Mouse (Mus musculus): ENCODE results near the gene Lgals3. TPM values are rescaled to one million over a fixed set of nuclear protein-coding genes. Genes with fewer than 3 reads are reported as not detected.

Gene Lgals3
- polyA plus RNA-seq, 1 experiment from 2014 or later = 1.9 TPM

GRCm38 (mm10) chr14:47432987-47433386 lies 65.4 kb downstream of the Lgals3 start:
- Histone ChIP-seq H3K9me3 (replicated peaks) (0 out of 2 replicates have a peak, but pooled peaks cover 2% of the 10 kb centered on the region), H3K4me2 (no peak overlapping the region), H3K9ac (no peak overlapping the region), H3K36me3 (no peaks in the 10 kb centered on the region), H3K27ac (ENCODE audit: poor library complexity, severe bottlenecking) (no peak overlapping the region), H3K4me3 (no peak overlapping the region), H3K4me1 (replicated peaks) (no peaks in the 10 kb centered on the region), H3K27me3 (replicated peaks) (no peaks in the 10 kb centered on the region)
- ATAC-seq (ENCODE audit: insufficient number of reproducible peaks, low FRiP score) = no peak

Other genes with a start within 250 kb of the Lgals3 start
- 6.8 TPM in 2 replicates for gene Gch1, start 178.3 kb upstream of the Lgals3 start, polyA plus RNA-seq (2016; fragmentation: Nextera tagmentation; extraction: Ambion mirVana)
- gene Wdhd1, start 90.9 kb upstream of the Lgals3 start, polyA plus RNA-seq (2016; fragmentation: Nextera tagmentation; extraction: Ambion mirVana) = 22.9 and 23.1 TPM in 2 replicates
- gene Socs4, start 90.8 kb upstream of the Lgals3 start, polyA plus RNA-seq (2016; fragmentation: Nextera tagmentation; extraction: Ambion mirVana) = 2.4 and 3.0 TPM in 2 replicates
- 69.0 and 71.7 TPM in 2 replicates for gene Mapk1ip1l, start 69.5 kb upstream of the Lgals3 start, polyA plus RNA-seq (2016; fragmentation: Nextera tagmentation; extraction: Ambion mirVana)
- 45.7 and 51.8 TPM in 2 replicates for gene Dlgap5, start 50.7 kb downstream of the Lgals3 start, polyA plus RNA-seq (2016; fragmentation: Nextera tagmentation; extraction: Ambion mirVana)
- gene Fbxo34, start 82.7 kb downstream of the Lgals3 start, polyA plus RNA-seq (2016; fragmentation: Nextera tagmentation; extraction: Ambion mirVana) = 24.0 and 24.8 TPM in 2 replicates
- 12.3 TPM in 2 replicates for gene Atg14, start 202.9 kb downstream of the Lgals3 start, polyA plus RNA-seq (2016; fragmentation: Nextera tagmentation; extraction: Ambion mirVana)

All from heart, embryonic 12.5 days (tissue).